Mouse (Mus musculus): ENCODE data around the gene Smpdl3b.
A peak's percentile ranks its signal among the peaks of the same experiment; 100 is the strongest.

DNA sequence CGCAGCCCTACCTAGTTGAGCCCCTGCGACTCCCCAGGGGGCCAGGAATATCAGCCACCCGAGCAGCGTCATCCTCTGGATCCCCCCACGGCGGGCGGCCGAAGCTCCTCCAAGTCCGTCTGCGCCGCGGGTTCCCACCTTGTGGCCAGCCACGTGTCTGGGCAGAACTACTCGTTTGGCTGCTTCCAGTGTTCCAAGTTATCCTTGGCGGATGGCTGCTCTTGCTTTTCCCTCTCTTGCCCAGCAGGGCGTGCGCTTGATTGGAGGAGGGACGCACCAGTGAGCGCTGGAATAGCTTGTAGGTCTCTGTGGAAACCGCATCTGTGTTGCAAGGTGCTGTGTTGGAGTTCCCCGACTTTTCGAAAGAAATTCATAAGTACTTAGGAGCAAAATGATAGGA lies at the start of gene Smpdl3b:
- TF ChIP-seq CTCF (IDR thresholded peaks at IDR 0.05; ENCODE audit: low read depth) (peak; percentile 78), EP300 (optimal IDR thresholded peaks at IDR 0.05) (no peak)
